ENCODE assay signal across 14 mouse cellular contexts in genomic region chr17:8851846-8852245, GRCm38 (mm10).
"Had no signal": no experiment of that assay in that cellular context is flagged by ENCODE, and none has a peak within 500 bp of the region (broad histone marks: within the 10 kb centered on the region; RNA-seq: fewer than 3 reads in every experiment).

No protein-coding gene starts in this region.

- DNase-seq: kidney, adult 18-20 months; kidney, postnatal 10 days; kidney, postnatal 4 days; lung, adult 18-20 months; retina, postnatal 1 day; right cerebral cortex, postnatal 4 days; spleen, adult 18-20 months had no signal

- H3K4me3 ChIP-seq: intestine, embryonic 15.5 days; left cerebral cortex, adult 2 months; limb, embryonic 12.5 days; midbrain, embryonic 12.5 days; neural tube, embryonic 13.5 days had no signal

- H3K36me3 ChIP-seq: intestine, embryonic 15.5 days; limb, embryonic 12.5 days; midbrain, embryonic 12.5 days; neural tube, embryonic 13.5 days had no signal

- H3K27ac ChIP-seq: hindbrain, embryonic 14.5 days; intestine, embryonic 15.5 days; left cerebral cortex, adult 2 months; limb, embryonic 12.5 days; liver, embryonic 14.5 days; midbrain, embryonic 12.5 days; neural tube, embryonic 13.5 days had no signal

- H3K27me3 ChIP-seq: intestine, embryonic 15.5 days; midbrain, embryonic 12.5 days; neural tube, embryonic 13.5 days had no signal
